Mouse (Mus musculus): ENCODE measurements around the gene Cntnap2.

The Cntnap2 gene

DNA sequence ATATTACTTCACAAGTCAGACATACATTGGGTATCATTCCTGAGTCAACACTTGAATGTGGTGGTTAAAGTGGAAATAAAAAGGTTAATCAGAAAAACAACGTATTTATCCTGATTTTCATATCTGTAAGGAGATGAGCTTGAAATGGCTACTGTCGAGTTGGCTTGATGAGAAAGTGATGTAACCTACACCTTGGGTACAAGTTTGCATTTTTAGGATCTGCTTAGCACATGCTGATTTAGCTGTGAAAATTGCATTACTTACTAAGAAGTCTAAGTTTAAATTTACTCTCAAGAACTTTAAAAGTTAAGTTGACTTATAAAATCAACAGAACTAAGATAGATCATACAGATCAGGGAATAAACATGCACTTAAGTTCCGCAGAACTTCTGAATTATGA, 879.1 kb downstream of the Cntnap2 start:
- DNase-seq (ENCODE audit: low read depth) = no peak

- no peak for DNase-seq (ENCODE audit: low read depth)
Measured at GRCm38 (mm10) chr6:45938775-45939174, 879.6 kb downstream of the Cntnap2 start.

DNA sequence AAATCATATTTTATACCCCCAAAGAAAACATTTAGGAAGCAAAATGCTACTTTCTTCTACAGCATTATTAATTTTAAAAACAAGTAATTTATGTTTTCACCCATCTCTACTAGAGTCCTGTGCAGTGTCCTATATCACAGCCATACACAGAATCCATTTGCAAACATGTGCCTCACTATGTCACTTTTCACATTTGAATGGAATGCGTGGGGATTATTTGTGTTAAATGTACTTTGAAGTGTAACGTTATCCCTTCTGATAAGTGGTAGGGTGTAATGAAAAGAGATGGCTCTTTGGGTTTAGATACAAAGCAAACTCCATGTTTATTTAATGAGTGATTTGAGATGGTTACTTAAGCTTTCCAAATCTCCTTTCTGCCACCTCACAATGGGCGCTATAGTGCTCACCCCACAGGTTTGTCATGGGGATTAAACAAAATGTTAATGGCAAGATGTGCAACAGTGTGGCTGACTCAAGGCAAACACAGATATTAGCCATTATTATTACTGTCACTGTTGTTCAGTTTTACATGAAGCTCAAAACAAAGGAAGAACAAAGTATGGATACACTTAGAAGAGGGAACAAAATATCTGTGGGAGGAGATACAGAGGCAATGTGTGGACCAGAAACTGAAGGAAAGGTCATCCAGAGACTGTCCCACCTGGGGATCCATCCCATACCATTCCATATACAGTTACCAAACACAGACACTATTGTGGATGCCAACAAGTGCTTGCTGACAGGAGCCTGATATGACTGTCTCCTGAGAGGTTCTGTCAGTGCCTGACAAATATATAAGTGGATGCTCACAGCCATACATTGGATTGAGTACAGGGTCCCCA, 886.2 kb downstream of the Cntnap2 start:
- no peak for DNase-seq (ENCODE audit: low read depth)

GRCm38 (mm10) chr6:45954773-45955172, 895.6 kb downstream of the Cntnap2 start:
- no peak for DNase-seq (ENCODE audit: low read depth)

GRCm38 (mm10) chr6:45964494-45964893, 905.3 kb downstream of the Cntnap2 start:
- no peak for DNase-seq (ENCODE audit: low read depth)

GRCm38 (mm10) chr6:45974471-45975154, 915.5 kb downstream of the Cntnap2 start:
- no peak for DNase-seq (ENCODE audit: low read depth)

GRCm38 (mm10) chr6:45979171-45979570, 920.0 kb downstream of the Cntnap2 start:
- no peak for DNase-seq (ENCODE audit: low read depth)

- no peak for DNase-seq (ENCODE audit: low read depth)
Measured at GRCm38 (mm10) chr6:45988051-45988450, 928.9 kb downstream of the Cntnap2 start.

DNA sequence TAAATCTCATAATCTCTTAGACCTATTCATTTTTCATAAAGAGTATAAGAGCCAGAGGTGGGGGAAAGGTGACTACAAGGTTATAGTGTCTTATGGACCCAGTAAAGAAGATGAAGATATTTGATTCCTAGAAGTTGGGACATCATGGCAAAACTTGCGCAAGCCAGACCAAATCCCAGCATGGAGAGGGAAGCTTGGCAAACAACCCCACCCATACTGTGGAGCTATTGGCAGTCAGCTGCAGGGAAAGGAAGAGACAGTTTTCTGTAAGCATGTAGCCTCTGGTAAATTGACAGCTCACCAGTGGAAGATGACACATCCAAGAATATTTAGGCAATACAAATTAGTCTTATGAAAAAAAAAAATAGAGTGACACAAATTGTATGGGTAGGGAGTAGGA, 931.9 kb downstream of the Cntnap2 start:
- no peak for DNase-seq (ENCODE audit: low read depth)

DNA sequence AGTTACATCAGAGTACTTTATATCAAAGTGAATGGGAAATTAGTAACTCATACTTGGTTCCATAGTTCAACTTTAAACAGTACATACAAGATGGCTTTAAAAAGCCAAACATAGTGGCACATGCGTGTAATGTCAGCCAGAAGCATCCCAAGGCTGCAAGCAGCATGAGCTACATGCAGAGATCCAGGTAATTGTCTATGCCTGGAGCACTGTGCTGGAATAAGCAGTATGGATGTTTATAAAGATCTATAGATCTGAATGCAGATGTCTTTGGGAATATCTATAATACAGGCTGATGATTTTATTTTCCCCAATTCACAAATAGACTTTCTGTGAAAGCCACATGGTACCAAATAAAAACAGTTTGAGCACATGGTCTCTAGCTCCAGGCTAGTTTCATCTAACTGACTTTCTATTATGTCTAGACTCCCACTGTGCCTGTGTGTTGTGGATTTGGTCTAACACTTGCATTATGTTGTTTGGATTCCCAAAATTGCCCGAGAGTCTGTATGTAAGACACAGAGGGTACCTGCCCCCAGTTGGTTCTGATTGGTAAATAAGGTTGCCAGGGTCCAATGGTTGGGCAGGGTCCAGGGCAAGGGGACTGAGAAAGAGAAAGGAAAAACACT, 963.5 kb downstream of the Cntnap2 start:
- no peak for DNase-seq (ENCODE audit: low read depth)

GRCm38 (mm10) chr6:46031821-46032594, 972.9 kb downstream of the Cntnap2 start:
- DNase-seq (ENCODE audit: low read depth) = no peak

- DNase-seq (ENCODE audit: low read depth) = no peak
Measured at GRCm38 (mm10) chr6:46033108-46033507, 974.0 kb downstream of the Cntnap2 start.

DNA sequence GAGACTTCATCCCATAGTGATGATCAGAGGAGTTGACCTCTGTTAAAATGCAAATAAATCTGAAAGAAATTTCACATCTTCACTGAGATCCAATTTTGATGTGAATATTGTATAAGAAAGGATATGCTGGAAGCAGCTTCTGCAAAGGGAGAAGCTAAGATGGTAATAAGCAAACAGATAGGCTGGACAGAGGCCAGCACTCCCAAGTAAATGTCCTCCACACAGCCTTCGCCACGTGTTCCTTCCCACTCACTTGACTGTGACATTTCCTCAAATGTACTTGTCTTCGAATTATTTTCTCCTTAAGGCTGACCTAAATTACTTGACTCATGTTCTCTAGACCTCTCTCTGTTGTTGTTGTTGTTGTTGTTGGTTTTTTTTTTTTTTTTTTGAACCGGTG, 981.5 kb downstream of the Cntnap2 start:
- no peak for DNase-seq (ENCODE audit: low read depth)

- DNase-seq (ENCODE audit: low read depth) = no peak
Measured at GRCm38 (mm10) chr6:46080236-46080635, 1021.1 kb downstream of the Cntnap2 start.

DNA sequence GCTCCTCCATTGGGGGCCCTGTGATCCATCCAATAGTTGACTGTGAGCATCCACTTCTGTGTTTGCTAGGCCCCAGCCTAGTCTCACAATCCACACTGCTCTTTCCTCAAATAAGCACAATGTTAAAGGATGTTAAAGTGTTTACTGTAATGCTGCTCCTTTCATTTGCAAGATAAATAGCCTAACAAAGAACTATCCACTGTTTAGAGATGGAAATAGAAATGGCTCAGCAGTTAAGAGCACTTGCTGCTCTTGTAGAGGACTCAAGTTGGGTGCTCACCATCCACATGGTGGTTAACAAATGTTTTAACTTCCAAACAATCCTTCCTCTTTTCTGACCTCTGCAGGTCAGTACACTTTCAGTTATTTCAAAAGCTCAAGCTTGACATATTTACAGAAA, 1022.3 kb downstream of the Cntnap2 start:
- no peak for DNase-seq (ENCODE audit: low read depth)

GRCm38 (mm10) chr6:46143189-46143841, 1084.2 kb downstream of the Cntnap2 start:
- no peak for DNase-seq (ENCODE audit: low read depth)

- DNase-seq (ENCODE audit: low read depth) = no peak
Measured at GRCm38 (mm10) chr6:46166837-46167236, 1107.7 kb downstream of the Cntnap2 start.

GRCm38 (mm10) chr6:46197298-46197697, 1138.1 kb downstream of the Cntnap2 start:
- DNase-seq (ENCODE audit: low read depth) = no peak

GRCm38 (mm10) chr6:46201828-46202227, 1142.7 kb downstream of the Cntnap2 start:
- no peak for DNase-seq (ENCODE audit: low read depth)

DNA sequence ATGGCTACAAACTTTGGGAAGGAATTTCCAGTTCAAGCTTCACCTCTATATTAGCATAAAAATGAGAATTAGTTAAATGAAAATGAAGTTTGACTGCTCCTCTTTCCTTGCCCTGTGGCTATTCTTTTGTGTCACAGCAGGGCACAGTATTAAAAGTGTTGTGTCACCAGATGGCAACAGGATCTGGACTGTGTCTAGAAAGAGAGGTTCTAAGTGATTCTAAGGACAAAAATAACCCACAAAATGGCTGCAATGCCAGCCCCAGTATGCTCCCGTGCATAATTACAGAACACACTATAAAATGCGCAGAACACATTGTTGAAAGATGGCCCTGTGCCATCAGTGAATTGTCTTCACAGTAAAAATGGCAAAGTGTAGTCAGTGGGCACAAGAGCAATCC, 1146.4 kb downstream of the Cntnap2 start:
- DNase-seq (ENCODE audit: low read depth) = no peak

GRCm38 (mm10) chr6:46232889-46233288, 1173.7 kb downstream of the Cntnap2 start:
- no peak for DNase-seq (ENCODE audit: low read depth)

DNA sequence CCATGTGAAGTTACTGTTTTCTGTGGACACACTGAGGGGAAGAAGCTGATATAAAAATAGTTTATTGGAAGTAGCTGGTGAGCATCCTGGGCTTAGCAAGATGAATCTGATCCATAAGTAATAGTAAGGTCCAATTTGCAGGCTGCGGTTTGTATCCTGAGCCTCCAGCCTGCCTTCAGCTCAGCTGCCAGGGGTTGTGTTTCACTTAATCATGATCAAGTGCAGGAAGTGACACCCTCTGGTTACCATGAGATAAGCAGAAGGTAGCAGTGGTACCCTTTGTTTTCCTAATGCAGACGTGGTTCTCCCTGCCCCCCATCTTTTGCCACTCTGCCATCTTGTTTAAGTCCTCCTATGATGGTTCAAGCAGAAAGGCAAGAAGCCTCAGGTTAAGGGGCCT, 1181.2 kb downstream of the Cntnap2 start:
- DNase-seq (ENCODE audit: low read depth) = no peak

Measured in c-Kit-positive CD71-negative TER-119-negative erythroid progenitor cells, embryonic 14.5 days (primary cell).